Mouse (Mus musculus) heart, adult 2 months (tissue): ENCODE measurements around the gene Myl6b. TPM values are rescaled to one million over a fixed set of nuclear protein-coding genes. Genes with fewer than 3 reads are reported as not detected.

Experiments used
- DNase-seq, 2 experiments: peaks; one replicate each; pipeline ENCODE4 v3.0.0; 2021
- H3K27ac ChIP-seq: fragments of 200-600 bp; 2 replicates; pipeline ENCODE4 v1.8.1; 2022
- H3K27me3 ChIP-seq: fragments of 200-500 bp; 2 replicates; pipeline ENCODE4 v1.6.1; 2012; ENCODE audit warnings: mild to moderate bottlenecking, low read length, inconsistent platforms, mixed read lengths; ENCODE audit not compliant: control insufficient read depth, insufficient read depth
- H3K36me3 ChIP-seq: fragments of 200-500 bp; 2 replicates; pipeline ENCODE4 v1.6.1; 2012; ENCODE audit warnings: low read length, inconsistent platforms; ENCODE audit not compliant: control insufficient read depth, insufficient read depth
- H3K4me1 ChIP-seq: fragments of 200-500 bp; 2 replicates; pipeline ENCODE4 v1.6.1; 2011; ENCODE audit warnings: low read length; ENCODE audit not compliant: control insufficient read depth, insufficient read depth
- H3K4me3 ChIP-seq: fragments of 200-600 bp; 2 replicates; pipeline ENCODE4 v1.8.1; 2022
- H3K79me2 ChIP-seq: fragments of 200-500 bp; replicated peaks from 2 replicates; pipeline ENCODE4 v1.6.1; 2012; ENCODE audit warnings: mild to moderate bottlenecking, inconsistent platforms, low read length, moderate library complexity, mixed read lengths; ENCODE audit not compliant: control insufficient read depth, insufficient read depth
- H3K9ac ChIP-seq: fragments of 200-500 bp; 2 replicates; pipeline ENCODE4 v1.6.1; 2012; ENCODE audit warnings: low read depth, mild to moderate bottlenecking, control low read depth, inconsistent platforms, low read length, mixed read lengths
- CTCF ChIP-seq: fragments of 200-600 bp; IDR thresholded peaks from 2 replicates; pipeline ENCODE4 v1.8.1; 2022; ENCODE audit warnings: antibody characterized with exemption, mild to moderate bottlenecking, moderate library complexity
- EP300 ChIP-seq: fragments of 200-500 bp; IDR thresholded peaks from 2 replicates; pipeline ENCODE4 v1.6.1; 2011; ENCODE audit warnings: low read depth, low read length, control low read depth; ENCODE audit not compliant: insufficient read depth
- POLR2A ChIP-seq: fragments of 200-500 bp; IDR thresholded peaks from 2 replicates; pipeline ENCODE4 v1.6.1; 2011; ENCODE audit warnings: mild to moderate bottlenecking, low read depth, low read length, control low read depth; ENCODE audit not compliant: insufficient read depth
- WGBS: fragments of 180-500 bp; shearing (Covaris S2); methylation state at CpG from one replicate; pipeline ENCODE4 v1.1.7; 2018; 5-methylcytosine and 5-hydroxymethylcytosine counted together
- intact Hi-C: fragments of 180-260 bp; cut with DNase I; formaldehyde crosslinking; loops from one replicate; pipeline ENCODE4 v1.15.1; 2025
- polyA plus RNA-seq: library from polyadenylated mRNA; depleted of rRNA; stranded (reverse); fragments of >200 nt; gene quantifications from 2 replicates; pipeline ENCODE4 v1.2.3, GENCODE M21; 2012
- total RNA-seq, 2 experiments: library from RNA; stranded (reverse); gene quantifications; 2 replicates each; pipeline ENCODE4 v1.2.3; 2021

The Myl6b gene
- total and polyA plus RNA-seq, 3 experiments, result 2.9 to 3.8 (median 3.5) TPM

GRCm38 (mm10) chr10:128491495-128491894 lies 7.0 kb downstream of the Myl6b start:
- peak; percentile 45 to 51 for DNase-seq
- H3K27ac ChIP-seq, result peak overlapping the region; percentile 100
- H3K27me3 ChIP-seq, result no peaks in the 10 kb centered on the region
- H3K36me3 ChIP-seq, result peaks cover 11% of the 10 kb centered on the region
- peak overlapping the region; percentile 99 for H3K4me3 ChIP-seq
- peaks cover 19% of the 10 kb centered on the region for H3K4me1 ChIP-seq
- H3K79me2 ChIP-seq, result no peaks in the 10 kb centered on the region; the same call in 1 of the 2 replicates
- intact Hi-C loops, result loop anchor here (5.0 to 10.0 kb wide), 2 partner anchors 36 to 397 kb away; partner anchors contain the start of genes Baz2a and Esyt1
- WGBS, result 10% methylated on average over 6 of the region's 6 CpGs
- peak overlapping the region; percentile 66 for H3K9ac ChIP-seq
- TF ChIP-seq CTCF (no peak), EP300 (no peak)

GRCm38 (mm10) chr10:128490912-128491311 lies 7.6 kb downstream of the Myl6b start:
- no peaks in the 10 kb centered on the region; the same call in 1 of the 2 replicates for H3K79me2 ChIP-seq
- WGBS, result 28% methylated on average over 5 of the region's 5 CpGs
- no peak for DNase-seq
- peaks cover 11% of the 10 kb centered on the region for H3K36me3 ChIP-seq
- H3K27ac ChIP-seq, result peak overlapping the region; percentile 100
- H3K4me1 ChIP-seq, result peaks cover 19% of the 10 kb centered on the region
- intact Hi-C loops, result loop anchor here (5.0 to 10.0 kb wide), 2 partner anchors 36 to 396 kb away; partner anchors contain the start of genes Baz2a and Esyt1
- TF ChIP-seq EP300 (no peak), POLR2A (no peak), CTCF (no peak)
- H3K27me3 ChIP-seq, result no peaks in the 10 kb centered on the region
- H3K4me3 ChIP-seq, result peak overlapping the region; percentile 99; the same call in 1 of the 2 replicates
- no peak overlapping the region for H3K9ac ChIP-seq

GRCm38 (mm10) chr10:128490232-128490631 lies 8.3 kb downstream of the Myl6b start:
- H3K27me3 ChIP-seq, result no peaks in the 10 kb centered on the region
- DNase-seq, result peak; percentile 39 to 55
- H3K4me1 ChIP-seq, result peaks cover 19% of the 10 kb centered on the region
- H3K9ac ChIP-seq, result peak overlapping the region; percentile 15; the same call in 1 of the 2 replicates
- intact Hi-C loops, result loop anchor here (5.0 to 10.0 kb wide), 2 partner anchors 37 to 395 kb away; partner anchors contain the start of genes Baz2a and Esyt1
- TF ChIP-seq EP300 (0 out of 2 replicates have a peak, but pooled peaks have one; percentile 16), CTCF (no peak), POLR2A (peak; percentile 39; the same call in 1 of the 2 replicates)
- no peak overlapping the region for H3K4me3 ChIP-seq
- WGBS, result 16% methylated on average over 5 of the region's 5 CpGs
- no peaks in the 10 kb centered on the region; the same call in 1 of the 2 replicates for H3K79me2 ChIP-seq
- H3K27ac ChIP-seq, result peak overlapping the region; percentile 100
- H3K36me3 ChIP-seq, result peaks cover 11% of the 10 kb centered on the region

- H3K36me3 ChIP-seq, result peaks cover 11% of the 10 kb centered on the region
- intact Hi-C loops, result loop anchor here (5.0 to 10.0 kb wide), 2 partner anchors 38 to 395 kb away; partner anchors contain the start of genes Baz2a and Esyt1
- no peaks in the 10 kb centered on the region; the same call in 1 of the 2 replicates for H3K79me2 ChIP-seq
- TF ChIP-seq POLR2A (no peak), EP300 (no peak), CTCF (no peak)
- no peaks in the 10 kb centered on the region for H3K27me3 ChIP-seq
- no peak for DNase-seq
- H3K4me1 ChIP-seq, result peaks cover 15% of the 10 kb centered on the region
- H3K9ac ChIP-seq, result no peak overlapping the region
- no peak overlapping the region for H3K4me3 ChIP-seq
- peak overlapping the region; percentile 100 for H3K27ac ChIP-seq
- WGBS, result 30% methylated on average over 4 of the region's 4 CpGs
Measured at GRCm38 (mm10) chr10:128489785-128490184, 8.7 kb downstream of the Myl6b start.

GRCm38 (mm10) chr10:128489380-128489779 lies 9.1 kb downstream of the Myl6b start:
- no peaks in the 10 kb centered on the region; the same call in 1 of the 2 replicates for H3K79me2 ChIP-seq
- H3K4me3 ChIP-seq, result no peak overlapping the region
- no peak overlapping the region for H3K9ac ChIP-seq
- no peak for DNase-seq
- H3K27me3 ChIP-seq, result no peaks in the 10 kb centered on the region
- 50% methylated on average over 5 of the region's 5 CpGs for WGBS
- TF ChIP-seq CTCF (no peak), POLR2A (no peak), EP300 (no peak)
- intact Hi-C loops, result no loop called here
- H3K36me3 ChIP-seq, result peaks cover 11% of the 10 kb centered on the region
- peak overlapping the region; percentile 100 for H3K27ac ChIP-seq
- H3K4me1 ChIP-seq, result peaks cover 12% of the 10 kb centered on the region

GRCm38 (mm10) chr10:128488776-128489175 lies 9.7 kb downstream of the Myl6b start:
- Histone ChIP-seq H3K27me3 (no peaks in the 10 kb centered on the region), H3K79me2 (no peaks in the 10 kb centered on the region; the same call in 1 of the 2 replicates), H3K4me3 (no peak overlapping the region), H3K4me1 (peaks cover 12% of the 10 kb centered on the region), H3K36me3 (peaks cover 11% of the 10 kb centered on the region), H3K27ac (no peak overlapping the region; the same call in 1 of the 2 replicates), H3K9ac (no peak overlapping the region)
- no peak for DNase-seq
- 74% methylated on average over 4 of the region's 4 CpGs for WGBS
- intact Hi-C loops, result no loop called here
- TF ChIP-seq CTCF (no peak), POLR2A (no peak), EP300 (no peak)
